In the genomic region with DNA sequence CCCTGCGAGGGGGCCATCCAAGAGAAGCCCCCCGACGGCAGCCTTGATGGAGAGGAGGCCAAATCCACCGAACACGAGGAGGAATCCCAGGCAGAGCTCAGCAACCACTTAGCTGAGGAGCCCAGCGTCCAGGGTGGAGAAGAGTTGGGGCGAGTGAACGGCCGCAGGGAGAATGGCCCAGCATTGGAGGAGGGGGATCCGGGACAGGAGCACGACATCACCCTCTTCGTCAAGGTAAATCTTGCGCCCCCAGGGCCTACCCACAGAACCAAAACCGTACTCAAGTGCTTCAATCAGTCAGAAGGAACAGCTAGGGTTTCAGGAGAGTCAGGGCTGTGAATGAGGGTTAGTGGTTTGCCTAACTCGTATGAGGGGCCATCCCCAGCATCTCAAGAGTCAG, we compare ENCODE assay signal across 8 mouse cellular contexts. TPM values are rescaled to one million over a fixed set of nuclear protein-coding genes. Genes with fewer than 3 reads are reported as not detected.
DNase-seq lines count a peak whose midpoint lies in the region; ATAC-seq and TF ChIP-seq lines count a peak whose summit lies in the region.

No protein-coding gene starts in this region.

- peak overlapping the region; percentile 59 for H3K9ac ChIP-seq in kidney, embryonic 16.5 days (replicated peaks; ENCODE audit: low read length)
- no peak overlapping the region for H3K9ac ChIP-seq in forebrain, embryonic 15.5 days (replicated peaks)
- no peak overlapping the region for H3K9ac ChIP-seq in liver, embryonic 12.5 days

- WGBS in kidney, embryonic 16.5 days = 23% methylated on average over 15 of the region's 15 CpGs
- WGBS in forebrain, embryonic 15.5 days = 20% methylated on average over 15 of the region's 15 CpGs
- 19% methylated on average over 15 of the region's 15 CpGs for WGBS in liver, embryonic 12.5 days (ENCODE audit: insufficient replicate concordance)
- whole genome bisulfite sequencing in small intestine, adult 2 months = 10% methylated on average over 15 of the region's 15 CpGs

- TF ChIP-seq POLR2A in small intestine, adult 2 months (IDR thresholded peaks at IDR 0.05; ENCODE audit: low read depth, low read length) = no peak

- peaks cover 35% of the 10 kb centered on the region for H3K27me3 ChIP-seq in kidney, embryonic 16.5 days (ENCODE audit: insufficient read depth, low read length)
- H3K27me3 ChIP-seq in forebrain, embryonic 15.5 days = peaks cover 41% of the 10 kb centered on the region
- H3K27me3 ChIP-seq in liver, embryonic 12.5 days (replicated peaks) = peaks cover 85% of the 10 kb centered on the region
- peaks cover 7% of the 10 kb centered on the region; the same call in 1 of the 2 replicates for H3K27me3 ChIP-seq in small intestine, adult 2 months (ENCODE audit: control insufficient read depth, insufficient read depth, low read length)

- no peak overlapping the region for H3K27ac ChIP-seq in kidney, embryonic 16.5 days (ENCODE audit: low read length)
- no peak overlapping the region for H3K27ac ChIP-seq in forebrain, embryonic 15.5 days (replicated peaks)
- no peak overlapping the region for H3K27ac ChIP-seq in liver, embryonic 12.5 days
- H3K27ac ChIP-seq in small intestine, adult 2 months (ENCODE audit: insufficient read depth, low read depth, low read length) = no peak overlapping the region

- ATAC-seq in kidney, embryonic 16.5 days (ENCODE audit: low FRiP score, low TSS enrichment) = no peak
- no peak for ATAC-seq in forebrain, embryonic 15.5 days (replicated peaks)
- ATAC-seq in liver, embryonic 12.5 days = no peak

- H3K4me3 ChIP-seq in kidney, embryonic 16.5 days (ENCODE audit: low read length) = peak overlapping the region; percentile 53
- peak overlapping the region; percentile 46 for H3K4me3 ChIP-seq in forebrain, embryonic 15.5 days
- H3K4me3 ChIP-seq in liver, embryonic 12.5 days = peak overlapping the region; percentile 47
- peak overlapping the region; percentile 80 for H3K4me3 ChIP-seq in small intestine, adult 2 months (ENCODE audit: low read depth, low read length)

- H3K36me3 ChIP-seq in kidney, embryonic 16.5 days (ENCODE audit: insufficient read depth, low read length) = no peaks in the 10 kb centered on the region
- no peaks in the 10 kb centered on the region for H3K36me3 ChIP-seq in forebrain, embryonic 15.5 days
- no peaks in the 10 kb centered on the region for H3K36me3 ChIP-seq in liver, embryonic 12.5 days
- no peaks in the 10 kb centered on the region for H3K36me3 ChIP-seq in small intestine, adult 2 months (ENCODE audit: control insufficient read depth, insufficient read depth, low read length)

- H3K9me3 ChIP-seq in kidney, embryonic 16.5 days (ENCODE audit: low read length) = no peaks in the 10 kb centered on the region
- no peaks in the 10 kb centered on the region for H3K9me3 ChIP-seq in forebrain, embryonic 15.5 days
- no peaks in the 10 kb centered on the region for H3K9me3 ChIP-seq in liver, embryonic 12.5 days (replicated peaks)

- peak overlapping the region; percentile 67 for H3K4me2 ChIP-seq in kidney, embryonic 16.5 days (replicated peaks; ENCODE audit: low read depth, low read length)
- peak overlapping the region; percentile 80 for H3K4me2 ChIP-seq in forebrain, embryonic 15.5 days (replicated peaks)
- peak overlapping the region; percentile 72 for H3K4me2 ChIP-seq in liver, embryonic 12.5 days

- peaks cover 18% of the 10 kb centered on the region for H3K4me1 ChIP-seq in kidney, embryonic 16.5 days (ENCODE audit: insufficient read depth, low read length)
- H3K4me1 ChIP-seq in forebrain, embryonic 15.5 days = peaks cover 14% of the 10 kb centered on the region
- peaks cover 21% of the 10 kb centered on the region for H3K4me1 ChIP-seq in liver, embryonic 12.5 days
- H3K4me1 ChIP-seq in small intestine, adult 2 months (ENCODE audit: control insufficient read depth, insufficient read depth, insufficient read length, low read length) = peaks cover 22% of the 10 kb centered on the region

- no peak for TF ChIP-seq CTCF in small intestine, adult 2 months (IDR thresholded peaks at IDR 0.05; ENCODE audit: extremely low read depth, insufficient read length, insufficient replicate concordance, low read depth, low read length)

- DNase-seq in kidney, adult 8-10 months = no peak
- no peak for DNase-seq in spleen, adult 18-20 months
- no peak for DNase-seq in right cerebral cortex, postnatal 10 days (ENCODE audit: low spot score in 2 of 2)
- DNase-seq in layer of hippocampus, adult 9-10 months (ENCODE audit: low spot score) = no peak

RNA-seq across cellular contexts. Expression of a gene that starts 13.8 kb away (rescaled TPM):
- 6.9 and 8.1 TPM in 2 replicates for polyA plus RNA-seq in kidney, embryonic 16.5 days (2015; fragmentation: Nextera tagmentation; extraction: Ambion mirVana)
- 4.0 and 9.0 TPM in 2 replicates for polyA plus RNA-seq in forebrain, embryonic 15.5 days (2015; fragmentation: Nextera tagmentation; extraction: Ambion mirVana)
- polyA plus RNA-seq in liver, embryonic 12.5 days (2016; fragmentation: Nextera tagmentation; extraction: Ambion mirVana) = 1.3 and 1.7 TPM in 2 replicates
- polyA plus RNA-seq in small intestine, adult 2 months (2012; rRNA removed) = 1.4 and 2.1 TPM in 2 replicates

RNA-seq across cellular contexts. Expression of a gene that starts 28.7 kb away (rescaled TPM):
- 33.4 and 33.9 TPM in 2 replicates for polyA plus RNA-seq in kidney, embryonic 16.5 days (2015; fragmentation: Nextera tagmentation; extraction: Ambion mirVana)
- 49.8 and 52.8 TPM in 2 replicates for polyA plus RNA-seq in forebrain, embryonic 15.5 days (2015; fragmentation: Nextera tagmentation; extraction: Ambion mirVana)
- 14.3 and 15.9 TPM in 2 replicates for polyA plus RNA-seq in liver, embryonic 12.5 days (2016; fragmentation: Nextera tagmentation; extraction: Ambion mirVana)
- polyA plus RNA-seq in small intestine, adult 2 months (2012; rRNA removed) = 7.3 and 9.7 TPM in 2 replicates
